ENCODE assay signal across 19 mouse cellular contexts in genomic region chr6:121560393-121560793, GRCm38 (mm10).
A peak's percentile ranks its signal among the peaks of the same experiment; 100 is the strongest.
DNase-seq lines count a peak whose midpoint lies in the region; ATAC-seq lines count a peak whose summit lies in the region.
"Had no signal": no experiment of that assay in that cellular context is flagged by ENCODE, and none has a peak within 500 bp of the region (broad histone marks: within the 10 kb centered on the region; RNA-seq: fewer than 3 reads in every experiment).

No protein-coding gene starts in this region.

- H3K4me1 ChIP-seq in midbrain, embryonic 11.5 days (ENCODE audit: control insufficient read depth, insufficient read depth, low read length), result no peaks in the 10 kb centered on the region
- no peaks in the 10 kb centered on the region for H3K4me1 ChIP-seq in midbrain, embryonic 15.5 days
- no peaks in the 10 kb centered on the region for H3K4me1 ChIP-seq in kidney, embryonic 15.5 days
- H3K4me1 ChIP-seq: limb, embryonic 12.5 days; liver, embryonic 12.5 days; midbrain, embryonic 13.5 days; neural tube, embryonic 15.5 days had no signal

- H3K27me3 ChIP-seq in midbrain, embryonic 11.5 days (ENCODE audit: control insufficient read depth, insufficient read depth, low read length), result no peaks in the 10 kb centered on the region
- H3K27me3 ChIP-seq in midbrain, embryonic 15.5 days (replicated peaks), result no peaks in the 10 kb centered on the region
- no peaks in the 10 kb centered on the region for H3K27me3 ChIP-seq in kidney, embryonic 15.5 days
- H3K27me3 ChIP-seq: limb, embryonic 12.5 days; liver, embryonic 12.5 days; midbrain, embryonic 13.5 days; neural tube, embryonic 15.5 days had no signal

- no peak overlapping the region for H3K27ac ChIP-seq in midbrain, embryonic 11.5 days (ENCODE audit: low read depth, low read length)
- no peak overlapping the region for H3K27ac ChIP-seq in midbrain, embryonic 15.5 days
- no peak overlapping the region for H3K27ac ChIP-seq in kidney, embryonic 15.5 days
- H3K27ac ChIP-seq: heart, adult 2 months; limb, embryonic 12.5 days; liver, embryonic 12.5 days; midbrain, embryonic 13.5 days; neural tube, embryonic 15.5 days had no signal

- ATAC-seq in midbrain, embryonic 11.5 days (ENCODE audit: low FRiP score), result peak; percentile 36
- no peak for ATAC-seq in midbrain, embryonic 15.5 days (replicated peaks)
- ATAC-seq in kidney, embryonic 15.5 days (replicated peaks; ENCODE audit: low FRiP score), result no peak
- ATAC-seq in megakaryocyte-erythroid progenitor cell, adult 5-6 weeks (replicated peaks; ENCODE audit: low FRiP score, low TSS enrichment, poor library complexity, severe bottlenecking), result no peak
- ATAC-seq: CD4-positive, CD25-positive, alpha-beta regulatory T cell, adult 4 months; forebrain, embryonic 16.5 days; intestine, postnatal 0 days; liver, embryonic 12.5 days had no signal

- DNase-seq in adrenal gland, postnatal 10 days, result peak; percentile 18
- DNase-seq in adrenal gland, postnatal 4 days (ENCODE audit: low spot score in 2 of 2), result no peak
- peak; percentile 20 for DNase-seq in embryo, embryonic 10.5 days (ENCODE audit: low spot score)
- DNase-seq in embryo, embryonic 11 days, result no peak
- DNase-seq in midbrain, embryonic 11.5 days (ENCODE audit: low spot score, missing footprints), result no peak
- DNase-seq: gastrocnemius, postnatal 25 days; heart, adult 2 months; thymus, postnatal 36 days had no signal

- 38% methylated on average over 1 of the region's 1 CpGs for WGBS in midbrain, embryonic 11.5 days
- WGBS in midbrain, embryonic 15.5 days, result 26% methylated on average over 1 of the region's 1 CpGs
- 48% methylated on average over 1 of the region's 1 CpGs for WGBS in kidney, embryonic 15.5 days

- no peak overlapping the region for H3K4me2 ChIP-seq in midbrain, embryonic 11.5 days
- H3K4me2 ChIP-seq in midbrain, embryonic 15.5 days, result no peak overlapping the region
- no peak overlapping the region for H3K4me2 ChIP-seq in kidney, embryonic 15.5 days
- H3K4me2 ChIP-seq: limb, embryonic 12.5 days; liver, embryonic 12.5 days; lung, embryonic 14.5 days; midbrain, embryonic 13.5 days; neural tube, embryonic 15.5 days had no signal

- H3K9me3 ChIP-seq in midbrain, embryonic 11.5 days (ENCODE audit: control insufficient read depth, low read length), result no peaks in the 10 kb centered on the region
- no peaks in the 10 kb centered on the region for H3K9me3 ChIP-seq in midbrain, embryonic 15.5 days
- H3K9me3 ChIP-seq in kidney, embryonic 15.5 days (replicated peaks), result no peaks in the 10 kb centered on the region
- H3K9me3 ChIP-seq: limb, embryonic 12.5 days; liver, embryonic 12.5 days; midbrain, embryonic 13.5 days; neural tube, embryonic 15.5 days had no signal

- H3K9ac ChIP-seq in midbrain, embryonic 11.5 days (ENCODE audit: low read length), result no peak overlapping the region
- no peak overlapping the region for H3K9ac ChIP-seq in midbrain, embryonic 15.5 days
- no peak overlapping the region for H3K9ac ChIP-seq in kidney, embryonic 15.5 days
- H3K9ac ChIP-seq: limb, embryonic 12.5 days; liver, embryonic 12.5 days; lung, embryonic 14.5 days; midbrain, embryonic 13.5 days; neural tube, embryonic 15.5 days had no signal

- no peaks in the 10 kb centered on the region for H3K36me3 ChIP-seq in midbrain, embryonic 11.5 days (ENCODE audit: control insufficient read depth, insufficient read depth, low read length)
- H3K36me3 ChIP-seq in midbrain, embryonic 15.5 days (replicated peaks), result no peaks in the 10 kb centered on the region
- H3K36me3 ChIP-seq in kidney, embryonic 15.5 days, result no peaks in the 10 kb centered on the region
- H3K36me3 ChIP-seq: limb, embryonic 12.5 days; liver, embryonic 12.5 days; midbrain, embryonic 13.5 days; neural tube, embryonic 15.5 days had no signal

- H3K4me3 ChIP-seq in midbrain, embryonic 11.5 days (ENCODE audit: low read depth, low read length), result no peak overlapping the region
- H3K4me3 ChIP-seq in midbrain, embryonic 15.5 days, result no peak overlapping the region
- H3K4me3 ChIP-seq in kidney, embryonic 15.5 days (replicated peaks), result no peak overlapping the region
- H3K4me3 ChIP-seq: heart, adult 2 months; limb, embryonic 12.5 days; liver, embryonic 12.5 days; midbrain, embryonic 13.5 days; neural tube, embryonic 15.5 days had no signal

Comparison
In these comparisons a context has a peak if more than half of its experiments do, and no peak if none do; other contexts are left out.
1. DNase-seq: peak in adrenal gland, postnatal 10 days (single experiment) and embryo, embryonic 10.5 days (single experiment); none in adrenal gland, postnatal 4 days (0 of 2), embryo, embryonic 11 days (single experiment) and midbrain, embryonic 11.5 days (single experiment).